Mouse (Mus musculus): ENCODE results near the gene Asb15. TPM values are rescaled to one million over a fixed set of nuclear protein-coding genes. Genes with fewer than 3 reads are reported as not detected.

Gene Asb15
- polyA plus RNA-seq, 1 experiment, result not detected

GRCm38 (mm10) chr6:24530166-24530565, 2.2 kb downstream of the Asb15 start:
- WGBS, result 30% methylated on average over 4 of the region's 4 CpGs
- peaks cover 3% of the 10 kb centered on the region; the same call in 1 of the 2 replicates for H3K4me1 ChIP-seq (ENCODE audit: control insufficient read depth, insufficient read depth, low read length)
- no peak overlapping the region for H3K4me3 ChIP-seq (ENCODE audit: insufficient read depth, low read depth, low read length)
- no peak overlapping the region for H3K27ac ChIP-seq (ENCODE audit: insufficient read depth, low read depth, low read length)
- TF ChIP-seq CTCF (IDR thresholded peaks at IDR 0.05; ENCODE audit: insufficient read depth, low read depth, low read length) (no peak), POLR2A (IDR thresholded peaks at IDR 0.05; ENCODE audit: insufficient read depth, low read depth, low read length) (no peak)

GRCm38 (mm10) chr6:24530711-24531420, 2.9 kb downstream of the Asb15 start:
- Histone ChIP-seq H3K4me3 (ENCODE audit: insufficient read depth, low read depth, low read length) (no peak overlapping the region), H3K27ac (ENCODE audit: insufficient read depth, low read depth, low read length) (no peak overlapping the region), H3K4me1 (ENCODE audit: control insufficient read depth, insufficient read depth, low read length) (peaks cover 3% of the 10 kb centered on the region; the same call in 1 of the 2 replicates)
- whole genome bisulfite sequencing, result 51% methylated on average over 11 of the region's 11 CpGs
- TF ChIP-seq CTCF (IDR thresholded peaks at IDR 0.05; ENCODE audit: insufficient read depth, low read depth, low read length) (no peak), POLR2A (IDR thresholded peaks at IDR 0.05; ENCODE audit: insufficient read depth, low read depth, low read length) (no peak)

GRCm38 (mm10) chr6:24532804-24533203, 4.9 kb downstream of the Asb15 start:
- Histone ChIP-seq H3K4me1 (ENCODE audit: control insufficient read depth, insufficient read depth, low read length) (no peaks in the 10 kb centered on the region), H3K27ac (ENCODE audit: insufficient read depth, low read depth, low read length) (no peak overlapping the region), H3K4me3 (ENCODE audit: insufficient read depth, low read depth, low read length) (no peak overlapping the region)
- TF ChIP-seq POLR2A (IDR thresholded peaks at IDR 0.05; ENCODE audit: insufficient read depth, low read depth, low read length) (no peak), CTCF (IDR thresholded peaks at IDR 0.05; ENCODE audit: insufficient read depth, low read depth, low read length) (no peak)
- 91% methylated on average over 3 of the region's 3 CpGs for WGBS

GRCm38 (mm10) chr6:24538435-24538834, 10.5 kb downstream of the Asb15 start:
- 35% methylated on average over 3 of the region's 3 CpGs for whole genome bisulfite sequencing
- H3K4me1 ChIP-seq (ENCODE audit: control insufficient read depth, insufficient read depth, low read length), result no peaks in the 10 kb centered on the region
- no peak overlapping the region for H3K27ac ChIP-seq (ENCODE audit: insufficient read depth, low read depth, low read length)
- TF ChIP-seq POLR2A (IDR thresholded peaks at IDR 0.05; ENCODE audit: insufficient read depth, low read depth, low read length), result no peak
- H3K4me3 ChIP-seq (ENCODE audit: insufficient read depth, low read depth, low read length), result no peak overlapping the region

- H3K4me3 ChIP-seq (ENCODE audit: insufficient read depth, low read depth, low read length), result no peak overlapping the region
- no peaks in the 10 kb centered on the region for H3K4me1 ChIP-seq (ENCODE audit: control insufficient read depth, insufficient read depth, low read length)
- 79% methylated on average over 4 of the region's 4 CpGs for WGBS
- no peak for TF ChIP-seq CTCF (IDR thresholded peaks at IDR 0.05; ENCODE audit: insufficient read depth, low read depth, low read length)
- no peak overlapping the region for H3K27ac ChIP-seq (ENCODE audit: insufficient read depth, low read depth, low read length)
Observed at GRCm38 (mm10) chr6:24540106-24540505, 12.2 kb downstream of the Asb15 start.

- no peak overlapping the region for H3K4me3 ChIP-seq (ENCODE audit: insufficient read depth, low read depth, low read length)
- no peak overlapping the region for H3K27ac ChIP-seq (ENCODE audit: insufficient read depth, low read depth, low read length)
- H3K4me1 ChIP-seq (ENCODE audit: control insufficient read depth, insufficient read depth, low read length), result no peaks in the 10 kb centered on the region
- TF ChIP-seq POLR2A (IDR thresholded peaks at IDR 0.05; ENCODE audit: insufficient read depth, low read depth, low read length), result no peak
- TF ChIP-seq CTCF (IDR thresholded peaks at IDR 0.05; ENCODE audit: insufficient read depth, low read depth, low read length), result no peak
Observed at GRCm38 (mm10) chr6:24542393-24542792, 14.4 kb downstream of the Asb15 start.

GRCm38 (mm10) chr6:24543119-24543591, 15.2 kb downstream of the Asb15 start:
- H3K4me3 ChIP-seq (ENCODE audit: insufficient read depth, low read depth, low read length), result no peak overlapping the region
- 66% methylated on average over 6 of the region's 6 CpGs for WGBS
- no peaks in the 10 kb centered on the region for H3K4me1 ChIP-seq (ENCODE audit: control insufficient read depth, insufficient read depth, low read length)
- no peak for TF ChIP-seq POLR2A (IDR thresholded peaks at IDR 0.05; ENCODE audit: insufficient read depth, low read depth, low read length)
- no peak for TF ChIP-seq CTCF (IDR thresholded peaks at IDR 0.05; ENCODE audit: insufficient read depth, low read depth, low read length)
- no peak overlapping the region for H3K27ac ChIP-seq (ENCODE audit: insufficient read depth, low read depth, low read length)

- Histone ChIP-seq H3K27ac (ENCODE audit: insufficient read depth, low read depth, low read length) (no peak overlapping the region), H3K4me1 (ENCODE audit: control insufficient read depth, insufficient read depth, low read length) (no peaks in the 10 kb centered on the region), H3K4me3 (ENCODE audit: insufficient read depth, low read depth, low read length) (no peak overlapping the region)
- 83% methylated on average over 1 of the region's 1 CpGs for WGBS
- TF ChIP-seq CTCF (IDR thresholded peaks at IDR 0.05; ENCODE audit: insufficient read depth, low read depth, low read length), result no peak
- no peak for TF ChIP-seq POLR2A (IDR thresholded peaks at IDR 0.05; ENCODE audit: insufficient read depth, low read depth, low read length)
Observed at GRCm38 (mm10) chr6:24546716-24547420, 18.9 kb downstream of the Asb15 start.

- Histone ChIP-seq H3K4me3 (ENCODE audit: insufficient read depth, low read depth, low read length) (no peak overlapping the region), H3K27ac (ENCODE audit: insufficient read depth, low read depth, low read length) (no peak overlapping the region), H3K4me1 (ENCODE audit: control insufficient read depth, insufficient read depth, low read length) (no peaks in the 10 kb centered on the region)
- TF ChIP-seq POLR2A (IDR thresholded peaks at IDR 0.05; ENCODE audit: insufficient read depth, low read depth, low read length), result no peak
- no peak for TF ChIP-seq CTCF (IDR thresholded peaks at IDR 0.05; ENCODE audit: insufficient read depth, low read depth, low read length)
- WGBS, result 61% methylated on average over 2 of the region's 2 CpGs
Observed at GRCm38 (mm10) chr6:24549801-24550200, 21.9 kb downstream of the Asb15 start.
